Mouse (Mus musculus): ENCODE measurements around the gene Aspm.

- no peak for TF ChIP-seq GATA1 (IDR thresholded peaks at IDR 0.05; ENCODE audit: borderline replicate concordance, low read length)
- no peak for TF ChIP-seq FLI1 (IDR thresholded peaks at IDR 0.05; ENCODE audit: low read length)
Measured at GRCm38 (mm10) chr1:139496212-139496611, 41.6 kb downstream of the Aspm start.

Data from megakaryocyte, embryonic 14.5 days (primary cell).